Comparison of ENCODE assay signal across 22 mouse cellular contexts in the genomic region with DNA sequence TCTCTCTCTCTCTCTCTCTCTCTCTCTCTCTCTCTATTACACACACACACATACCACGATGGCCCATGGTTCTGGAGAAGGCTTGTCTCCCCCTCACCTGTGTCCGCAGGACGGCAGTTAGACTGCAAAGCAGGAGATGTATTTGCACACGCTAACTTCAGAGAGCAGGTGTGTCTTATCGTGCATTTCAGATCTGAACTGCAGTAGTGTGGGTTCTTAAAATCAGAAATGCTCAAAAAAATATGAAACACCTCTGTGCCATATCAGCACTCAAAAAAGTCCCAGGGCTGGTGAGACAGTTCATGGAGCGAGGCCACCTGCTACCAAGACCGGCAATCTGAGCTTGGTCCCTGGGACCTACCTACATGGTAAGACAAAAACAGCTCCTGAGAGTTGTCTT. TPM values are rescaled to one million over a fixed set of nuclear protein-coding genes. Genes with fewer than 3 reads are reported as not detected.
DNase-seq lines count a peak whose midpoint lies in the region; ATAC-seq and TF ChIP-seq lines count a peak whose summit lies in the region.
"Had no signal": no experiment of that assay in that cellular context is flagged by ENCODE, and none has a peak within 500 bp of the region (broad histone marks: within the 10 kb centered on the region; RNA-seq: fewer than 3 reads in every experiment).

No protein-coding gene starts in this region.

- peaks cover 10% of the 10 kb centered on the region; the same call in 1 of the 2 replicates for H3K27me3 ChIP-seq in forebrain, embryonic 11.5 days (ENCODE audit: control insufficient read depth, insufficient read depth, low read length)
- H3K27me3 ChIP-seq in forebrain, embryonic 16.5 days (replicated peaks; ENCODE audit: control insufficient read depth, insufficient read depth, low read length), result no peaks in the 10 kb centered on the region; the same call in 1 of the 2 replicates
- peaks cover 5% of the 10 kb centered on the region for H3K27me3 ChIP-seq in thymus, adult 2 months (ENCODE audit: control insufficient read depth, insufficient read depth, low read length)
- H3K27me3 ChIP-seq: CH12.LX; forebrain, embryonic 15.5 days had no signal

- H3K36me3 ChIP-seq in forebrain, embryonic 11.5 days (ENCODE audit: control insufficient read depth, insufficient read depth, low read length), result no peaks in the 10 kb centered on the region
- no peaks in the 10 kb centered on the region for H3K36me3 ChIP-seq in forebrain, embryonic 16.5 days (ENCODE audit: control insufficient read depth, insufficient read depth)
- no peaks in the 10 kb centered on the region for H3K36me3 ChIP-seq in thymus, adult 2 months (ENCODE audit: control insufficient read depth, insufficient read depth, low read length)
- H3K36me3 ChIP-seq: embryonic facial prominence, embryonic 13.5 days; embryonic facial prominence, embryonic 15.5 days; forebrain, embryonic 10.5 days; forebrain, embryonic 15.5 days; G1E had no signal

- H3K27ac ChIP-seq in forebrain, embryonic 11.5 days (ENCODE audit: low read depth, low read length), result no peak overlapping the region
- H3K27ac ChIP-seq in forebrain, embryonic 16.5 days (ENCODE audit: low read length), result no peak overlapping the region
- no peak overlapping the region for H3K27ac ChIP-seq in thymus, adult 2 months (ENCODE audit: control insufficient read depth, insufficient read depth, low read length)
- H3K27ac ChIP-seq: embryonic facial prominence, embryonic 13.5 days; embryonic facial prominence, embryonic 15.5 days; forebrain, embryonic 10.5 days; forebrain, embryonic 13.5 days; forebrain, embryonic 15.5 days had no signal

- no peak overlapping the region for H3K9ac ChIP-seq in forebrain, embryonic 11.5 days (ENCODE audit: low read length)
- no peak overlapping the region for H3K9ac ChIP-seq in forebrain, embryonic 16.5 days (replicated peaks; ENCODE audit: low read depth, low read length)
- H3K9ac ChIP-seq: embryonic facial prominence, embryonic 13.5 days; embryonic facial prominence, embryonic 15.5 days; forebrain, embryonic 13.5 days; forebrain, embryonic 15.5 days had no signal

- peaks cover 5% of the 10 kb centered on the region; the same call in 1 of the 2 replicates for H3K4me1 ChIP-seq in forebrain, embryonic 11.5 days (replicated peaks; ENCODE audit: control insufficient read depth, insufficient read depth, low read length)
- peaks cover 27% of the 10 kb centered on the region for H3K4me1 ChIP-seq in forebrain, embryonic 16.5 days (replicated peaks; ENCODE audit: control insufficient read depth, insufficient read depth, low read length)
- peaks cover 15% of the 10 kb centered on the region; the same call in 1 of the 2 replicates for H3K4me1 ChIP-seq in thymus, adult 2 months (replicated peaks; ENCODE audit: control insufficient read depth, insufficient read depth, low read length)

- no peak overlapping the region for H3K4me3 ChIP-seq in forebrain, embryonic 11.5 days (ENCODE audit: low read depth, low read length)
- no peak overlapping the region for H3K4me3 ChIP-seq in forebrain, embryonic 16.5 days (replicated peaks; ENCODE audit: low read length)
- H3K4me3 ChIP-seq in thymus, adult 2 months (ENCODE audit: control insufficient read depth, insufficient read depth, low read length), result no peak overlapping the region
- H3K4me3 ChIP-seq: embryonic facial prominence, embryonic 15.5 days; erythroblast, embryonic 14.5 days; forebrain, embryonic 10.5 days; forebrain, embryonic 13.5 days; forebrain, embryonic 15.5 days had no signal

- no peak for TF ChIP-seq CTCF in thymus, adult 2 months (IDR thresholded peaks at IDR 0.05; ENCODE audit: borderline replicate concordance, control insufficient read depth, extremely low read depth, insufficient read depth, low read length, poor library complexity)

- ATAC-seq in forebrain, embryonic 11.5 days (replicated peaks; ENCODE audit: low FRiP score), result no peak
- ATAC-seq in forebrain, embryonic 16.5 days, result no peak
- ATAC-seq: activated CD4-positive, CD25-positive, alpha-beta regulatory T cell, adult 4 months; CD4-positive, CD25-positive, alpha-beta regulatory T cell, adult 4 months; forebrain, embryonic 13.5 days; forebrain, embryonic 15.5 days; Patski had no signal

- 93% methylated on average over 7 of the region's 7 CpGs for WGBS in forebrain, embryonic 11.5 days
- WGBS in forebrain, embryonic 16.5 days, result 96% methylated on average over 7 of the region's 7 CpGs
- WGBS in thymus, adult 2 months, result 54% methylated on average over 7 of the region's 7 CpGs

- no peaks in the 10 kb centered on the region for H3K9me3 ChIP-seq in forebrain, embryonic 11.5 days (ENCODE audit: control insufficient read depth, low read length)
- H3K9me3 ChIP-seq in forebrain, embryonic 16.5 days (ENCODE audit: control insufficient read depth, low read length), result no peaks in the 10 kb centered on the region
- H3K9me3 ChIP-seq: embryonic facial prominence, embryonic 13.5 days; embryonic facial prominence, embryonic 15.5 days; forebrain, embryonic 10.5 days; forebrain, embryonic 13.5 days; forebrain, embryonic 15.5 days had no signal

- H3K4me2 ChIP-seq in forebrain, embryonic 11.5 days (ENCODE audit: low read depth, low read length, severe bottlenecking), result no peak overlapping the region
- H3K4me2 ChIP-seq in forebrain, embryonic 16.5 days (ENCODE audit: low read length), result no peak overlapping the region
- H3K4me2 ChIP-seq: embryonic facial prominence, embryonic 13.5 days; embryonic facial prominence, embryonic 15.5 days; forebrain, embryonic 13.5 days had no signal

- TF ChIP-seq POLR2A in thymus, adult 2 months (IDR thresholded peaks at IDR 0.05; ENCODE audit: control insufficient read depth, extremely low read depth, insufficient read depth, low read length, poor library complexity), result no peak

- peak; percentile 35 for DNase-seq in forebrain, embryonic 11.5 days (ENCODE audit: low spot score)
- peak; percentile 34 for DNase-seq in thymus, adult 2 months
- peak; percentile 58 for DNase-seq in thymus, postnatal 14 days
- DNase-seq in thymus, postnatal 4 days, result peak; percentile 45
- no peak for DNase-seq in adrenal gland, postnatal 14 days
- DNase-seq in cerebellum, postnatal 4 days (ENCODE audit: low spot score in 2 of 2), result no peak
- DNase-seq: adrenal gland, adult 8-10 months; adrenal gland, postnatal 25 days; B cell, adult 2 months; cerebellum, adult 11 months had no signal

RNA-seq across cellular contexts. Expression of a gene that starts 1.0 kb away (rescaled TPM):
- polyA plus RNA-seq in forebrain, embryonic 11.5 days (2014; fragmentation: Nextera tagmentation; extraction: Ambion mirVana), result 2.5 and 2.6 TPM in 2 replicates
- 13.7 and 14.9 TPM in 2 replicates for polyA plus RNA-seq in forebrain, embryonic 16.5 days (2015; fragmentation: Nextera tagmentation; extraction: Ambion mirVana)
- polyA plus RNA-seq in thymus, adult 2 months (2012; rRNA removed), result 3.0 and 3.3 TPM in 2 replicates
- total RNA-seq in adrenal gland, postnatal 14 days (2021), result 7.7 and 8.2 TPM in 2 replicates
- total RNA-seq: CH12.LX had no signal
- polyA plus RNA-seq: CD4-positive, CD25-positive, alpha-beta regulatory T cell, adult 4 months; erythroblast, embryonic 14.5 days; Patski had no signal

Comparison
In these comparisons a context has a peak if more than half of its experiments do, and no peak if none do; other contexts are left out.
1. DNase-seq: peak in forebrain, embryonic 11.5 days (single experiment), thymus, adult 2 months (single experiment), thymus, postnatal 14 days (single experiment) and thymus, postnatal 4 days (single experiment); none in adrenal gland, postnatal 14 days (single experiment) and cerebellum, postnatal 4 days (0 of 2).